16 mouse cellular contexts compared by ENCODE assay signal in genomic region chr7:141078876-141079275, GRCm38 (mm10). TPM values are rescaled to one million over a fixed set of nuclear protein-coding genes. Genes with fewer than 3 reads are reported as not detected.
DNase-seq lines count a peak whose midpoint lies in the region; ATAC-seq lines count a peak whose summit lies in the region.
"Had no signal": no experiment of that assay in that cellular context is flagged by ENCODE, and none has a peak within 500 bp of the region (broad histone marks: within the 10 kb centered on the region; RNA-seq: fewer than 3 reads in every experiment).

No protein-coding gene starts in this region.

- DNase-seq in kidney, postnatal 25 days = no peak
- DNase-seq in 3T3-L1 (ENCODE audit: low read depth, low spot score) = peak; percentile 47
- DNase-seq in hindbrain, embryonic 14.5 days (ENCODE audit: low spot score) = no peak
- DNase-seq in layer of hippocampus, adult 9-11 months = no peak
- DNase-seq: cerebellum, postnatal 10 days; gastrocnemius, postnatal 10 days; heart, adult 18-20 months; midbrain, embryonic 14.5 days; thymus, adult 2 months had no signal

- no peak overlapping the region for H3K4me2 ChIP-seq in kidney, embryonic 15.5 days
- no peak overlapping the region for H3K4me2 ChIP-seq in embryonic facial prominence, embryonic 12.5 days (replicated peaks)
- H3K4me2 ChIP-seq in stomach, embryonic 14.5 days (replicated peaks; ENCODE audit: low read depth, low read length) = no peak overlapping the region
- no peak overlapping the region for H3K4me2 ChIP-seq in hindbrain, embryonic 14.5 days (replicated peaks)

- no peaks in the 10 kb centered on the region for H3K36me3 ChIP-seq in kidney, embryonic 15.5 days
- H3K36me3 ChIP-seq in embryonic facial prominence, embryonic 12.5 days = no peaks in the 10 kb centered on the region
- H3K36me3 ChIP-seq in stomach, embryonic 14.5 days (ENCODE audit: control insufficient read depth, insufficient read depth, low read length) = no peaks in the 10 kb centered on the region
- no peaks in the 10 kb centered on the region for H3K36me3 ChIP-seq in hindbrain, embryonic 14.5 days (replicated peaks; ENCODE audit: control insufficient read depth, insufficient read depth)
- H3K36me3 ChIP-seq: forebrain, embryonic 10.5 days; limb, embryonic 12.5 days had no signal

- no peak overlapping the region for H3K27ac ChIP-seq in kidney, embryonic 15.5 days
- 0 out of 2 replicates have a peak overlapping the region, but pooled peaks have one; percentile 25 for H3K27ac ChIP-seq in embryonic facial prominence, embryonic 12.5 days
- 0 out of 2 replicates have a peak overlapping the region, but pooled peaks have one; percentile 27 for H3K27ac ChIP-seq in stomach, embryonic 14.5 days (ENCODE audit: low read length)
- no peak overlapping the region for H3K27ac ChIP-seq in hindbrain, embryonic 14.5 days
- H3K27ac ChIP-seq: left cerebral cortex, adult 2 months had no signal

- H3K9me3 ChIP-seq in kidney, embryonic 15.5 days (replicated peaks) = no peaks in the 10 kb centered on the region
- H3K9me3 ChIP-seq in embryonic facial prominence, embryonic 12.5 days = no peaks in the 10 kb centered on the region
- no peaks in the 10 kb centered on the region for H3K9me3 ChIP-seq in stomach, embryonic 14.5 days (ENCODE audit: control insufficient read depth, low read depth, low read length)
- H3K9me3 ChIP-seq in hindbrain, embryonic 14.5 days (ENCODE audit: control insufficient read depth, low read length) = no peaks in the 10 kb centered on the region
- H3K9me3 ChIP-seq: forebrain, embryonic 10.5 days; limb, embryonic 12.5 days had no signal

- WGBS in kidney, embryonic 15.5 days = 78% methylated on average over 4 of the region's 4 CpGs
- WGBS in embryonic facial prominence, embryonic 12.5 days = 74% methylated on average over 4 of the region's 4 CpGs
- 72% methylated on average over 4 of the region's 4 CpGs for WGBS in stomach, embryonic 14.5 days
- WGBS in hindbrain, embryonic 14.5 days = 88% methylated on average over 4 of the region's 4 CpGs

- no peak overlapping the region for H3K9ac ChIP-seq in kidney, embryonic 15.5 days
- H3K9ac ChIP-seq in embryonic facial prominence, embryonic 12.5 days = no peak overlapping the region
- H3K9ac ChIP-seq in stomach, embryonic 14.5 days (replicated peaks; ENCODE audit: low read depth, low read length) = no peak overlapping the region
- H3K9ac ChIP-seq in hindbrain, embryonic 14.5 days = no peak overlapping the region
- H3K9ac ChIP-seq: limb, embryonic 12.5 days had no signal

- no peak overlapping the region for H3K4me3 ChIP-seq in kidney, embryonic 15.5 days (replicated peaks)
- no peak overlapping the region for H3K4me3 ChIP-seq in embryonic facial prominence, embryonic 12.5 days
- no peak overlapping the region for H3K4me3 ChIP-seq in stomach, embryonic 14.5 days (ENCODE audit: low read depth, low read length)
- no peak overlapping the region for H3K4me3 ChIP-seq in hindbrain, embryonic 14.5 days (replicated peaks; ENCODE audit: low read length)
- H3K4me3 ChIP-seq: forebrain, embryonic 10.5 days; left cerebral cortex, adult 2 months had no signal

- peaks cover 20% of the 10 kb centered on the region; the same call in 1 of the 2 replicates for H3K27me3 ChIP-seq in kidney, embryonic 15.5 days
- H3K27me3 ChIP-seq in embryonic facial prominence, embryonic 12.5 days = peaks cover 27% of the 10 kb centered on the region
- H3K27me3 ChIP-seq in stomach, embryonic 14.5 days (ENCODE audit: control insufficient read depth, insufficient read depth, low read length) = no peaks in the 10 kb centered on the region
- no peaks in the 10 kb centered on the region for H3K27me3 ChIP-seq in hindbrain, embryonic 14.5 days (ENCODE audit: control insufficient read depth, insufficient read depth, low read length)

- 0 out of 2 replicates have a peak, but pooled peaks have one; percentile 20 for ATAC-seq in kidney, embryonic 15.5 days (replicated peaks; ENCODE audit: low FRiP score)
- no peak for ATAC-seq in embryonic facial prominence, embryonic 12.5 days (ENCODE audit: insufficient number of reproducible peaks, insufficient read depth, low FRiP score, low TSS enrichment)
- no peak for ATAC-seq in stomach, embryonic 14.5 days (ENCODE audit: insufficient number of reproducible peaks, insufficient read depth, low FRiP score, low read depth)
- no peak for ATAC-seq in hindbrain, embryonic 14.5 days (ENCODE audit: low FRiP score)

- peaks cover 10% of the 10 kb centered on the region; the same call in 1 of the 2 replicates for H3K4me1 ChIP-seq in kidney, embryonic 15.5 days
- 0 out of 2 replicates have a peak, but pooled peaks cover 5% of the 10 kb centered on the region for H3K4me1 ChIP-seq in embryonic facial prominence, embryonic 12.5 days
- no peaks in the 10 kb centered on the region for H3K4me1 ChIP-seq in stomach, embryonic 14.5 days (ENCODE audit: control insufficient read depth, insufficient read depth, low read length)
- H3K4me1 ChIP-seq in hindbrain, embryonic 14.5 days (replicated peaks; ENCODE audit: control insufficient read depth, insufficient read depth, low read length) = no peaks in the 10 kb centered on the region

RNA-seq across cellular contexts. Expression of gene Pkp3, which starts 0.9 kb away (rescaled TPM):
- 7.8 and 7.9 TPM in 2 replicates for polyA plus RNA-seq in kidney, embryonic 15.5 days (2015; fragmentation: Nextera tagmentation; extraction: Ambion mirVana)
- 13.3 and 16.2 TPM in 2 replicates for polyA plus RNA-seq in embryonic facial prominence, embryonic 12.5 days (2016; fragmentation: Nextera tagmentation; extraction: Ambion mirVana)
- 20.2 and 21.1 TPM in 2 replicates for polyA plus RNA-seq in stomach, embryonic 14.5 days (2014; fragmentation: Nextera tagmentation; extraction: Ambion mirVana)
- polyA plus RNA-seq in hindbrain, embryonic 14.5 days (2014; fragmentation: Nextera tagmentation; extraction: Ambion mirVana) = not detected in 2 replicates
- polyA plus RNA-seq: midbrain, embryonic 14.5 days had no signal

RNA-seq across cellular contexts. Expression of gene B4galnt4, which starts 18.0 kb away (rescaled TPM):
- polyA plus RNA-seq in kidney, embryonic 15.5 days (2015; fragmentation: Nextera tagmentation; extraction: Ambion mirVana) = 12.4 and 15.4 TPM in 2 replicates
- polyA plus RNA-seq in embryonic facial prominence, embryonic 12.5 days (2016; fragmentation: Nextera tagmentation; extraction: Ambion mirVana) = 35.2 and 39.2 TPM in 2 replicates
- polyA plus RNA-seq in stomach, embryonic 14.5 days (2014; fragmentation: Nextera tagmentation; extraction: Ambion mirVana) = 8.6 and 10.3 TPM in 2 replicates
- 38.4 and 41.5 TPM in 2 replicates for polyA plus RNA-seq in hindbrain, embryonic 14.5 days (2014; fragmentation: Nextera tagmentation; extraction: Ambion mirVana)

RNA-seq across cellular contexts. Expression of gene Sigirr, which starts 21.5 kb away (rescaled TPM):
- polyA plus RNA-seq in kidney, embryonic 15.5 days (2015; fragmentation: Nextera tagmentation; extraction: Ambion mirVana) = 20.8 and 24.7 TPM in 2 replicates
- polyA plus RNA-seq in embryonic facial prominence, embryonic 12.5 days (2016; fragmentation: Nextera tagmentation; extraction: Ambion mirVana) = 1.9 and 3.0 TPM in 2 replicates
- polyA plus RNA-seq in stomach, embryonic 14.5 days (2014; fragmentation: Nextera tagmentation; extraction: Ambion mirVana) = 7.1 and 7.4 TPM in 2 replicates
- polyA plus RNA-seq in hindbrain, embryonic 14.5 days (2014; fragmentation: Nextera tagmentation; extraction: Ambion mirVana) = 2.5 and 3.1 TPM in 2 replicates

RNA-seq across cellular contexts. Expression of gene Ano9, which starts 38.7 kb away (rescaled TPM):
- polyA plus RNA-seq in kidney, embryonic 15.5 days (2015; fragmentation: Nextera tagmentation; extraction: Ambion mirVana) = 6.0 TPM in 2 replicates
- polyA plus RNA-seq in embryonic facial prominence, embryonic 12.5 days (2016; fragmentation: Nextera tagmentation; extraction: Ambion mirVana) = 2.2 and 2.5 TPM in 2 replicates
- polyA plus RNA-seq in stomach, embryonic 14.5 days (2014; fragmentation: Nextera tagmentation; extraction: Ambion mirVana) = 11.9 and 12.2 TPM in 2 replicates
- polyA plus RNA-seq in hindbrain, embryonic 14.5 days (2014; fragmentation: Nextera tagmentation; extraction: Ambion mirVana) = 0.27 and 0.32 TPM in 2 replicates
- polyA plus RNA-seq: C2C12 had no signal

RNA-seq across cellular contexts. Expression of gene Ptdss2, which starts 43.3 kb away (rescaled TPM):
- 79.9 and 83.4 TPM in 2 replicates for polyA plus RNA-seq in kidney, embryonic 15.5 days (2015; fragmentation: Nextera tagmentation; extraction: Ambion mirVana)
- polyA plus RNA-seq in embryonic facial prominence, embryonic 12.5 days (2016; fragmentation: Nextera tagmentation; extraction: Ambion mirVana) = 82.2 and 84.7 TPM in 2 replicates
- polyA plus RNA-seq in stomach, embryonic 14.5 days (2014; fragmentation: Nextera tagmentation; extraction: Ambion mirVana) = 65.1 and 67.3 TPM in 2 replicates
- polyA plus RNA-seq in hindbrain, embryonic 14.5 days (2014; fragmentation: Nextera tagmentation; extraction: Ambion mirVana) = 86.1 and 92.0 TPM in 2 replicates

Comparison
In these comparisons a context has a peak if more than half of its experiments do, and no peak if none do; other contexts are left out.
1. H3K27ac ChIP-seq: peak in embryonic facial prominence, embryonic 12.5 days (single experiment) and stomach, embryonic 14.5 days (single experiment); none in kidney, embryonic 15.5 days (single experiment) and hindbrain, embryonic 14.5 days (single experiment).